Mouse (Mus musculus) MEL-GATA-1-ER (cell line): ENCODE results near the gene Desi2.
"Not testable (repeated sequence)": the region's sequence is repeated elsewhere in the genome, so short reads cannot be mapped to it uniquely, and the experiment has no call there.

ENCODE experiments used
- DNase-seq: peaks from one replicate; pipeline ENCODE4 v3.0.0-alpha.2; 2012; ENCODE audit warnings: low read depth; ENCODE audit errors: extremely low read depth

The Desi2 gene

DNA sequence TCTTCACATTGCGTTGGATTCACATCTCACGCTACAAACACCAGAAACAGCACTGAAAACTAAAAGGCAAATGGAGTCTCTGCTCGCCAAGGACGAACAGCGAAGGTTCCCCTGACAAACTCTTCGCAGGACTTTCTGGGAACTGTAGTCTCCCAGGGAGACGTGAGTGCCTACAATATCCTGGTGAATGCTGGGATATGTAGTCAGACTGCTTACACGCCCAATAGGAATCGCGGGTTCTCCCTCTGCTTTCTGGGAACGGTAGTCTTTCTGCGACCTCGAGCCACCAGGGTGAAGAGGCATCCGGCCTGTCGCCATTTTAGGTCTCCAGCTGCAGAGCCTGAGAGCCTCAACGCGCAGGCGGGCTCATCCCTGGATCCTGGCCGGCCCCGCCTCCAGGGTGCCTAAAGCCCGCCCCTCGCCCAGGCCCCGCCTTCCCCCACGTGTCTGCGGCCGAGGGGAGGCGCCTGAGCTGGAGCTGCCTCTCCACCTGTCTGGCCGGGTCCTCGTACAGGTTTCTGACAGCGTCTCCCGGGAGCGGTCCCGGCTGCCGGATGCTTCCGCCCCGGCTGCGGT lies at the start of gene Desi2:
Gene Desi2, plus strand, starts transcription at position 202 of the 576 bp plus-strand sequence.
- peak; percentile 97 for DNase-seq

DNA sequence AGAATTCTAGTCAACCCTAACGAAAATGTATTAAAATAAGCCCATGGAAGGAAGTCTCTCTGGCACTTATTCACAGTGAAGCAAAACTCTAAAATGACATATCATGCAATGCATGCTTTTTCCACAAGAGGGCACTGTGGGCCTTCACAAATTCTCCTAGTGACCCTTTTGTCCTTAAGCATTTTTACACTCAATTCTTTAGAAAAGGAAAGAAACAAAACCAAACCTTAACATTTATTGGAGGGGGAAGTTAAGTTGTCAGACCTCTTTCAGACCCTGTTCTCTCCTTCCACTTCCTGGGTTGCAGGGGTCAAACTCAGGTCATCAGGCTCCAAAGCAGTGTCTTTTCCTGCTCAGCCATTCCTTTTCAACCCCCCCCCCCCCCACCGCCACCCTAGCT lies 40.7 kb upstream of the Desi2 start:
- DNase-seq = peak; percentile 6

DNA sequence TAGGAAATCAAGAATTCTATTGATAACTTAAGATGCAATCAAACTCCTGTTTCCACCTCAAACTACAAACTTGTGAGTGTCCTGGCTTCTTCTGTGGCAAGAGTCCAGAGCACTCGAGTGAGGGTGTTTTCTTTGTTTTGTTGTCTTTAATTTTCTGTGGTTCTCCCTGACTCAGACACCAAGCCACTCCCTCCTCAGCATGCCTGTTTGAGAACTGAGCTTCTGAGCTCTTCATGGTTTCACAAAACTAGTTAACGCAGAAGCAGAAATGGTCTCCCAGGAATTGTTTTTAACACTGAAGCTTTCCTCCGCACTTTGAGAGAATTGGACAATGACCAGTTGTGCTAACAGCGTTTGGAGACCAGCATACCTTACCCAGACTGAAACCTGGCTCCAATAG lies 40.3 kb upstream of the Desi2 start:
- not testable (repeated sequence) for DNase-seq

DNA sequence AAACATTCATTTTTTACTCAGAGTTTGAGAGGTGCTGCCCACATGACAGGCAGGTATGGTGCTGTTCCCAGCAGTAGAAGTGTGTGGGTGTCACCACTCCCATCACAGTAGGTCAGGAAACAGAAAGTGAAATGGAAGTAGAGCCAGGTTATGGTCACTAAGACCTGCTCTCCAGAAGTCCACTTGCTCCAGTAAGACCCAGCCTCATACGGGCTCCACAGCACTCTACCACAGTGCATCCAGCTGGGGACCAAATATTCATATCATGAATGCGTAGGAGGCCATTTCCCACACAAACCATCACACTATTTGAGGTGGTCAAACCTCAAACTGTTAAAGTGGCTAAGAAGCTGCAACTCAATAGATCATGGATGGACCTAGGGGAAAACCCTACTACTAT lies 5.0 kb upstream of the Desi2 start:
- no peak for DNase-seq

DNA sequence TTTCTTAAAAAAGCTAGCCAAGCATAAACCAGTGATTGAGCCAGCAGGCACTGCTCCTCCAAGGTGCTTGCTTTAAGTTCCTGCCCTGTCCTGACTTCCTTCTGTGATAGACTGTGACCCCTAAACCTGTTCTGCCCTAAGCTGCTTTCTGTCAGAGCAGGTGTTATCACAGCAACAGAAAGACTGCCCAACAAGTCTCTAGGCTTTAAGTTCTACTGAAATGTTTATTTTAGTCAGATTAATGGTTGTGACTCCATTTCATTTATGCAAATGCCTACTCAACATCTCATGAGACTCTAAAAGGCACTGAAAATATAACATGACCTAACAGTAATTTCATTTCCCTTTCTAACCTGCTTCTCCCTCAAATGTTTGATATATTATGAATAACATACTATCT lies 1.6 kb upstream of the Desi2 start:
- no peak for DNase-seq

DNA sequence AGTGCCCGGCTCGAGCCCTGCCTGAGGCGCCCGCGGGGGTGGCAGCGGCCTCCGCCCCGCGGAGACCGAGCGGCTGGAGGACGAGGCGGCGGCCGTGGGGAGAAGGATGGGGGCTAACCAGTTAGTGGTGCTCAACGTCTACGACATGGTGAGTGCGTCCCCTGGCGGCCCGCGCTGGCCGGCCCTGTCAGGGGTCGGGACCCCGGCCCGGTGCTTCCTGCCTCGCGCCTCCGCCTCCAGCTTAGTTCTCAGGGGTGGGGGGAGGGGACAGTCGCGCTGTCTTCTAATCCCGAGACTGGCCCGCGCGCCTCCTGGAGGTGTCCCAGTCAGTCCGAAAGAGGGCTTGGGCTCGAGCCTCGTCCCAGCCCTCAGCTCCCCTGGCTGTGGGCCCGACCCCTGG lies 593 bp downstream of the Desi2 start:
- DNase-seq = not testable (repeated sequence)

DNA sequence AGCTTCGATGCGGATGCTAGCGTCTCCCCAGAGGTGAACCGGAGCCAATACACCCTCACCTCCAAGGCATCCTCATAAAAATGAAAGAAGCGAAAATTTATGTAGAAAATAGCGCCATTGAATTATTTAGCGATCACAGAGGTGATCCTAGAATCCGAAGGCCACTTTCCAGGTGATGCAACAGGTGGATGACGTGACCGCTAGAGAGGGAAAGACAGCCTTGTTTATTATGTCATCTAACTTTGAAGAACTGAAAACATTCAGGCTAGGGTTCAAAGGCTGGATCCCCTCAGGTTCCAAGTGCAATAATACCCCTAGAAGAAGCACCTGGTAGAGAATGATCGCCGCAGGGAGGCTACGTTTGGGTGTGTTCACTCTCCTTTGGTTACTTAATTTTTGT lies 1.2 kb downstream of the Desi2 start:
- DNase-seq = no peak

DNA sequence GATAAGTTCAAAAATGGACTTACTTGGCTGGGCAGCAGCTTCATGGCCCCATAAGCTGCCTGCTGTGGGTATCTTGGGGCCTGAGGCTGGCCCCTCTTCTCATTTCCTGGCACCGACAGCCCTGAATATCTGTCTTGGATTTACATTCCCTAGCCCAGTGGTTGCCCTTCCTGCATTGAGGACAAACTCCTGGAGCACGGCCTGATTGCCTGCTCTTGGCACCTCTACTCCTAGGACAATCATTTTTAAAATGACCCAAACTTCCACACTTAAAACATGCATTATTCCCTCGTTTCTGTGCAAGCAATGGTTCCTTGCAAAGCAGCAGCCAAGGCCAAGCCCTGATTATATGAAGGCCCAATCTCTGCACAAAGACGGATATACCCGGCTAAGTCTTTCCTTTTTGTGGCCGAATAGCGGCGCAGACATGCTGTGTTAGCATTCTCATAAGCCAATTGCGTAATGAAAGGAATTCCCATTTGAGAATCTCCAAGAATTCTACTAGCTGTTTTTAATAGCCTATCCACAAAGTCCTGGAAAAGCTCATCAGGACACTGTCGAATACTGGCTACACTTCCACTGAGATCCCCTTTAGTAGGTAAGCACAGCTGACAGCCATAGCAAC lies 18.6 kb downstream of the Desi2 start:
- DNase-seq = no peak

DNA sequence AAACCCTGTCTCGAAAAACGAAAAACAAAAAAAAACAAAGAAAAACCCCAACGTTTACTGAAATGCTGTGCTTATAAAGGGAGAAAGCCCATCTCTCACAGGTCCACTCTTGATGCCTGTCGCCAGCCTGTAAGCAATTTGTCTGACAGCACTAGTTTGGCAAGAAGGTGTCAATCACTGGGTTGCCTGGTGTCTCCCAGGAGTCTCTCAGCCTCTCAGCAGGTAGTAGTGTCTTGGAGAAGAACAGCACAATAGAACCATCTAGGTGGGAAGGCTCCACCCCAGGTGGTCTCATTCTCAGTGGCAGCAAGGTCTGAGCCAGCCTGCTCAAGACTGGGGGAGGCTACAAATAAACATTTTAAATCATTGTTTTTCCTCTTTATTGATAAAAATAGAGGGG lies 20.6 kb downstream of the Desi2 start:
- not testable (repeated sequence) for DNase-seq

DNA sequence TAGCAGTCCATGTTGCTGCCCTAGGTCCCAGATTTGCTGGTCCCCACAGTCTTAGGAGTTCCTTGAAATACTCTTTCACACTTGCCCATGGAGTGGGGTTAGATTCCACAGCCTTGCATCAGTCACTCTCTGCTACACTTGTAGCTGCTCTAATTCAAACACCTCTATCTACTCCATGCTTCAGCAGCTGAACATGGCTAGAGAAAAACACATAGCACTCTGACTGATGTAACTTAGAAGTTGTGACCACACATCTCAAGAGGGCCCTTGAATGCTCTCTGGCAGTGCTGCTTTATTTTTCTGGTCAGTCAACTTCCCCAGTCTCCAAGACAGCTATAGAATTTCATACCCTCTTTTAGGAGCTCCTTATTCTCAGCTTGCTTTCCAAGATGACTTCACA lies 22.7 kb downstream of the Desi2 start:
- DNase-seq = no peak

DNA sequence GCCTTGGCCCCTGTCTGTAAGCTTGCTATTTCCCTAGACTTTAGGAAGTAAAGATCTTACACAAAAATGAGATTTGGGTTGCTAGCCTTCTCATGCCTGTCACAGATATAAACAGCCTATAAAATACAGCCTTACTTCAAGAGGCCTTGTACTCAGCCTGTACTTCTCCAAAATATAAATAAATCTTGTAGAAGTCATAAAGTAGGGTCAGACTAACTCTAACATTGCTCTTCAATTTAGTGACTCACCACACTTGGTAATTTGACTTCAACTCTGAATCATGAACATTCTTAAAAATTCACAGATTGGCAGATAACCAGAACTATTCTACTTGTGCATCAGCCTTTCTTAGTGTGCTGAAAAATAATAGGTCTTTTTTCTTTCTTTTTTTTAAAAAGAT lies 29.9 kb downstream of the Desi2 start:
- no peak for DNase-seq

DNA sequence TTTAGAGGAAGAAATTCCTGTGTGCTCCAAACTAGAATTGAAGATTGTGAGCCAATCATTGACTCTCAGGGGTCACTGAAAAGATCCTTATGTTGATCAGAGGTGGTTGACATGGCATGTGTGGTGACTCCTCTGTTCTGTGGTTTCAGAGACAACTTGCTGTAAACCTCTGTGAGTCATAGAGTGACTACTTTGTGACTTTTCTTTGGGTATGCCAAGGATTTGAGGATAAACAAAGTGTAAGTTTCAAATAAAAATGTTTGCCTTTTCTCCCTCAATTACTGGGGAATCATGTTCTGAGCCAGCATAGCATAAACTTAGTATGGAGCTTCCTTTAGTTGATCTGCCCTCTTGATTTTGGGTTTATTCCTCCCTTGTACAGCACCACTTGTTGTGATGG lies 31.1 kb downstream of the Desi2 start:
- no peak for DNase-seq

DNA sequence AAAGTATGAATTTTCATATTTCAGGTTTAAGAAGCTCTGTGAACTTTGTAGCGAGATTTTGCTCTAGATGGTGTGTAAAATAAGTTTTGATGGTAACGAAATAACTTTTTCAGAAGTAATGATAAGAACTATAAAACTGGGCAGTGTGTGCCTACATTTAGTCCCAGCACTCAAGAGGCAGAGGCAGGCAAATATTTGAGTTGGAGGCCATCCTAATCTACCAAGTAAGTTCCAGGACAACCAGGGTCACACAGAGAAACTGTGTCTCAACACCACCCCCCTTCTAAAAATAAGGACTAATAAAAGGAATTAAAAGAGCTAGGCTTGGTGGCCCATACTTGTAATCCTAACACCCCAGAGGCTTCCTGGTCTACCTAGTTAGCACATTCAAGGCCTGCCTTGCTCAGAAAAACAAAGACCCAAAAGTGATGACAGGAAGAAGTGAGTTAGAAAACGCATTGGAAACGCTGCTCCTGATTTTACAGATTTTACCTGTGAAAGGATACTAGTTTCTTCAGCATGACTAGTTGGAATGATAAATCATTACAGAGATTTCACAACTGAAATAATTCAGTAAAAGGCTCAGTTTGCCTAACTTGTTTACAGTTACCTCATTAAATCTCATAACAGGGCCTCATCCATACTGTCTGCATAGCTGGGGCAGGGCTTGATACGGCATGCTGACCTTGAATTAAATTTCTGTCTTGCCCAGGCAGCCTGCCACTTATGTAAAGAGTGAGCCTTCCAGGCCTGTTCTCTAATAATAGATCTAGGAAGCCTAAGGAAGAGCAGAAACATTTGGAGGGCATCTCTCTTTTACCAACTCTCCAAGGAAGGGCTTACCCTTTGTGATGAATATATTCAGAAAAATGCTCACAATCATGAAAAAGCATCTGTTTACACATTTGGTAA lies 32.2 kb downstream of the Desi2 start:
- DNase-seq = no peak

DNA sequence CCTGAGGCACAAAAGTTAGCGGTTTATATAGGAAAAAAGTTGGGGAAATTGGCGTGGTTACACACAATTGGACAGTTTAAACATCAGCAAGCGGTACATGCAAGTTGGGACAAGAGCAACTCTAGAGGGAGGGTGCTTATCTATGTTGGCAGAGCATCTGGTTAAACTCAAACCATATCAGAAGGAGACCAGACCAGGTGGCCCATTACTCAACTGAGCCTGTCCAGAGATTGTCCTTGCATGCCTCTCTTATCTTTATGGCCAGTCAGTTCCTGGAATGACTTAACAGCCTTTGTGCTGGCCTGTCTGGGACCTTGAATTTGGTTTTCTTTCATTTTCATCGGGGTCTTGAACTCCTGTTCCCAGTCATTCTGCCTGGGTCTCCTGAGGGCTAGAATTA lies 41.7 kb downstream of the Desi2 start:
- DNase-seq = not testable (repeated sequence)

DNA sequence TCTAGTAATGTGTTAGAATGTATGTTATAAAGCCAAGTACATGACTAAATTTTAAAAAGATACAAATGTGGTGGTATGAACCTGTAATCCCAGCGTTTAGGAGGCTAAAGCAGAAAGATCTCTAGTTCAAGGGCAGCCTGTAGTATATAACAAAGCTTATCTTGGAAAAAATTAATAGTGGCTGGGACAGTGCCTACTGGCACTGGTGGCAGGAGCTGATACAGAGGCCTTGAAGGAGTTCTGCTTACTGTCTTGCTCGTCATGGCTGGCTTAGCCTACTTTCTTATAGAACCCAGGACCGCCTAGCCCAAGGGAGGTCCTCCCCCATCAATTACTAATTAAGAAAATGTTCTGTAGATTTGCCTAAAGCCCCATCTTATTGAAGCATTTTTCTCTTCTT lies 46.9 kb downstream of the Desi2 start:
- no peak for DNase-seq

DNA sequence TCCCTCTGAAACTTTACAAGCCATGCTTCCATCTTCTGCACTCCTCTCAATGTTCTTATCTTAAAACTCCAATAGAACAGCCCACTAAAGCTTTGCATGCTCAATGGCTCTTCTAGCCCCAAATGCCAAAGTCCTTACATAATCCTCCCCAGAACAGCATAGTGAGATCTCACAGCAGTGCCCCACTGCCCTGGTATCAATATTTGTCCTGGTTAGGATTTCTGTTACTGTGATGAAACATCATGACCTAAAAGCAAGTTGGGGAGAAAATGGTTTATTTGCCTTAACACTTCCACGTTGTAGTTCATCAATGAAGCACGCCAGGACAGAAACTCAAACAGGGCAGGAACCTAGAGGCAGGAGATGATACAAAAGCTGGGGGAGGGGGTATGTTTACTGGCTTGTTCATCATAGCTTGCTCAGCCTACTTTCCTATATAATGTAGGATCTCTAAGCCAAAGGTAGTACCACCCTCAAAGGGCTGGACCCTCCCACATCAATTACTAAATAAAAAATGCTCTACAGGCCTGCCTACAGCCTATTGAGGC lies 48.8 kb downstream of the Desi2 start:
- no peak for DNase-seq

DNA sequence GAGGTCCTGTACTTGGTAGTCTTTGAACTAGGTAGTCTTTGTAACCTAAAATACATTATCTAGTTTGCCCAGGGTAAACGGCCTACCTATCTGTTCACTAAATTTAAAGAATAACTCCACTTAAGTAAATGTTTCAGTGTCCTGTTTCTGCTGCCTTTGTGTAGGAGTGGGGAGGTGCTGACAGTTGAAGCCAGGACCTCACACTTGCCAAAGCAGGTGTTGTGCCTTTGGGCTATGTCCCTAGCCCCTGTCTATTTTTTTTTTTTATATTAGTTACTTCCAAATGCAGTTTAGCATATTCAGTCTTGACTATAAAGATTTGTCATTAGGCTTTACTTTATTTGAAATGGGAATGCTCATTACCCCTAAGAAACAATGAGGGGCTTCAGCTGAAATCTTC lies 51.5 kb downstream of the Desi2 start:
- no peak for DNase-seq

DNA sequence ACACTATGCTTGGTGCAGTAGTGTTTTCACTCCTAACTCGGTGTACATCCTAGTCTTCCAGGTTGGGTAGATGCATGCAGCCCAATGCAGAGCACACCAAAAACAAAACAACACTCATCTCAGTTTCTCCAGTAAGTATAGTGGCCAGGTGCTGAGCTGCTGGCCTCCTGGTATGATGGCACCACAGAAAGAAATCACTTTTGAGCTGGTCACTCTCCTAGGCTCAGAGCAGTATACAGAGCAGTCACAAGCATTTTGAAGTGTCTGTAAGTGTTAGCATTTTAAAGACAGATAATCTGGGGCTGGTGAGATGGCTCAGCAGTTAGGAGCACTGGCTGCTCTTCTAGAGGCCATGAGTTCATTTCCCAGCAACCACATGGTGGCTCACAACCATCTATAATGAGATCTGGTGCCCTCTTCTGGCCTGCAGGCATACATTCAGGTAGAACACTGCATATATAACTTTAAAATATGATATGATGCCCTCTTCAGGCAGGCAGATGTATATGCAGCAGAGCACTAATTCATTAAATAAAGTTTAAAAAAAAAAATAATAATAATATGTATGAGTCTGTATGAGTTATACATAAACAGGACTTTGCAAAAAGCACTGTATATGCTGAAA lies 54.8 kb downstream of the Desi2 start:
- peak; percentile 7 for DNase-seq

DNA sequence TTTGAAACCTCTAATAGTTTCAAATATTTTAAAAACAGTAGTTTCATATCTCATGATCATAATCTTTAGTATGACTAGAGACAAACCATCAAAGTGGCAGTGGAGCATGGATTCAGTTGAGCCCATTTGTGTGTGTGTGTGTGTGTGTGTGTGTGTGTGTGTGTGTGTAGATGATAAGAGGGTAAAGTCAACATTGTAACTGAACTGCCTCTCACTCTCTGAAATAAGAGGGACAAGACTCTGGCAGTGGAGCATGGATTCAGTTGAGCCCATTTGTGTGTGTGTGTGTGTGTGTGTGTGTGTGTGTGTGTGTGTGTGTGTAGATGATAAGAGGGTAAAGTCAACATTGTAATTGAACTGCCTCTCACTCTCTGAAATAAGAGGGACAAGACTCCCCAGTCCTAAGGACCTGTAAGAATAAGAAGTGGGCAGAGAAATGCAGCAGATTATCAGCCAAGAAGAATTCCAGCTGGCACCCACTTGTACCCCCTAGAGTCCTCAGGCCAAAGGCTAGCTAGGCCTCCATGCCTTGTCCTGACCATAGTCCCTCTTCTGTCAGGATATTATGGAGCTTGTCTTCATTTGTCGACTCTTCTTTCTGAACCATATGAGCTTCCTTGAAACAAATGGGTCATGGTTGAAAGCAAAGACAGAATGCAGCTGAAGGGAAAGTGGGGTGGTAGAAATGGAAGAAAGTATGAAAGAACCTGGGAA lies 61.0 kb downstream of the Desi2 start:
- DNase-seq = no peak

DNA sequence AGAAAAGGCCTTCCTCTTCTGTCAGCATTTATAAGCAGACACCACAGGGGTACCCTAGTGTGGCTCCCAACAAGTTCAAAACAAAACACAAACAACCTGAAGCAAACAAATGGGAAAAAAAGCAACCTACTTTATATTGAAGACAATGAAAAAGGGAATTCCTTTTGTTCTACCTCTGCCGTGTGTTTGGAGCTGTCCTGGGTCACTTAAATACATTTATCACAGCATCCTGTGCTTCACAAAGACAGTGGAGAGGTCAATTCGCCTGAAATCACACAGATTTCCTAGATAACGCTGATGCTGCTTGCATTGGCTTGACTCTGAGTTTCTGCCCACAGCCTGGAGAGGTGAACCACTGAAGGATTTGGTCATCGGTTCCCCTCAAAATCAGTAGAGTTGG lies 67.4 kb downstream of the Desi2 start:
- no peak for DNase-seq

DNA sequence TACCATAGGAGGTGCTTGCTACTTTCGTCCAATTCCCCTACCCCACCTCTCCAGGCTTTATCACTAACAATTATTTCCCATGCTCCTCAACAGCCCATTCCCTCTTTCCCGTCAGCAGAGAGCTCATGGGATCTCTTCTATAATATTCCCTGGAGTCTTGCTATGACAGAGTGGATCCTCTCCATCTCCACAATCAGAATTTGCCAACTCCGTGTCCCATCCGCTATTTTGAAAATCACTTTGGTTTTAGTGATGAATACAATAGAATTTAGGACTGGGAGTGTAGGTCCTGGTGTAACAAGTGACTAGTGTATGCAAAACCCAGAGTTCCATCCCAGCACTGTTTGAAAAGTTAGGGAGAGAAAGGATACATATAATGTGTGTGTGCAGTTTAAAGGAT lies 69.1 kb downstream of the Desi2 start:
- DNase-seq = no peak
